Mouse (Mus musculus): ENCODE results near the gene Olfr1217.

DNA sequence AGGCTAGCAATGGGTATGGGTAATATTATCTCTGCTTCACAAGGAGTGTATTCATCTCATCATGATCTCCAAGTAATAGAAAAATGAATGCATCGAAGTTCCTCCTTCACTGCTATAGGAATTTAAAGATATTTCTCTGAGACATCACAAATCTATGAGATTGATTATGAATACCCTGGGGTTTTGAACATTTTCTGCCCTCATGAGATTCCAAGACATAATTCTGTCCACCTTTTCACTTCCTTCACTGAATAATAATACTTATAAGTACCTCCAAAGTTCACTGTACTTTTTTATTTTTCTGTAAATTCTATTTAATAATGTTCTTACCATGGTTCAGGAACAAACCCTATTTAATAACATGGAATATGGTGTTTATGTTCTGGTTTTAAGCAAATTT lies 51.7 kb downstream of the Olfr1217 start, which contains the start of gene Gm13762:
- no peak for TF ChIP-seq CTCF (IDR thresholded peaks at IDR 0.05)
- no peak for TF ChIP-seq POLR2A (IDR thresholded peaks at IDR 0.05; ENCODE audit: insufficient read depth, low read depth, low read length)
